In genomic region chr2:151434971-151435370, GRCm38 (mm10) we compare ENCODE assay signal across 32 mouse cellular contexts. TPM values are rescaled to one million over a fixed set of nuclear protein-coding genes. Genes with fewer than 3 reads are reported as not detected.
"Had no signal": no experiment of that assay in that cellular context is flagged by ENCODE, and none has a peak within 500 bp of the region (broad histone marks: within the 10 kb centered on the region; RNA-seq: fewer than 3 reads in every experiment).

No protein-coding gene starts in this region.

RNA-seq across cellular contexts. Expression of gene 4921509C19Rik, which starts 41.0 kb away (rescaled TPM):
- total RNA-seq: gastrocnemius, adult 8-10 months; gastrocnemius, postnatal 14 days; gastrocnemius, postnatal 36 days; heart, adult 2 months; heart, postnatal 14 days; heart, postnatal 36 days; hematopoietic stem cell, adult 5-6 weeks; hindbrain, postnatal 0 days; layer of hippocampus, adult 2 months; layer of hippocampus, postnatal 10 days; layer of hippocampus, postnatal 25 days; left cerebral cortex, adult 2 months; left cerebral cortex, postnatal 14 days; left cerebral cortex, postnatal 36 days had no signal
- polyA plus RNA-seq: gonadal fat pad, adult 2 months; heart, adult 2 months; heart, embryonic 11.5 days; heart, embryonic 13.5 days; heart, embryonic 15.5 days; heart, postnatal 0 days; hindbrain, embryonic 11.5 days; hindbrain, embryonic 13.5 days; hindbrain, embryonic 15.5 days; hindbrain, postnatal 0 days; intestine, embryonic 15.5 days; intestine, postnatal 0 days; kidney, embryonic 14.5 days; kidney, embryonic 16.5 days; limb, embryonic 10.5 days; limb, embryonic 12.5 days; limb, embryonic 14.5 days; liver, embryonic 12.5 days; liver, embryonic 14.5 days; liver, embryonic 16.5 days had no signal
